Mouse (Mus musculus): ENCODE results near the gene Erbb4.
A peak's percentile ranks its signal among the peaks of the same experiment; 100 is the strongest.

The Erbb4 gene

DNA sequence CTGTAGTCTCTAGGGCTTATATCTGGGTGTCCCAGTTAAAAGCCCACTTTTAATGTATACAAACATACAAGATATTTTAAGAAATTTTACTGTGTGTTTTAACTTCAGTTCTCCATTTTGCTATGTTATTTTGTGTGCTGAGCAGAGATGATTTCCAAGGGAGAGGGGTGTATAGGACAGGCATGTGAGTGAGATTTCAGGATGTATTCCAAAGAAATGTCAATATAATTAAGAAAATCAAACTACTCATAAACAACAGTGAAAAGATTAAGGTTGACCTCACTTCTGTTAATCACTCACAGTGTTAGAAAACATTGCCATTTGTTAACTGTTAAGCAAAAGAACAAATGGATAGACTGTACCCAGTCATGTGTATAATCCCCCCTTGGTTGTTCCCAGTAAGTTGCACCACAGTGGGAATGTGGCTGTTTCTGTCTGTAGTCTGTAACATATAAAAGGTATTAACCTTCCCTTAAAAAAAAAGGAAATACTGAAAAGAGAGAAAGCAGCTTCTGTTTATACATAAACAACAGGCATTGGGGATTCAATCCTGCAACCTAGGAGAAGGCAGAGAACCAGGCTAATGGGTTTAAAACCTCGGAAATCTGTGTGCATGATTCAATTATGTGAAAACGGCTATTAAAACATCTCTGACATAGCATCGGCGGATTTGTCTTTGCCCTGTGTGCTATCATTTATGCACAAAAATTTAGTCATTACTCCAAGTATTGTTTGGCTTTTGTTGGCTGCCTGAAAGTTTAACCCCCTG lies 84.5 kb downstream of the Erbb4 start:
- no peak for DNase-seq

DNA sequence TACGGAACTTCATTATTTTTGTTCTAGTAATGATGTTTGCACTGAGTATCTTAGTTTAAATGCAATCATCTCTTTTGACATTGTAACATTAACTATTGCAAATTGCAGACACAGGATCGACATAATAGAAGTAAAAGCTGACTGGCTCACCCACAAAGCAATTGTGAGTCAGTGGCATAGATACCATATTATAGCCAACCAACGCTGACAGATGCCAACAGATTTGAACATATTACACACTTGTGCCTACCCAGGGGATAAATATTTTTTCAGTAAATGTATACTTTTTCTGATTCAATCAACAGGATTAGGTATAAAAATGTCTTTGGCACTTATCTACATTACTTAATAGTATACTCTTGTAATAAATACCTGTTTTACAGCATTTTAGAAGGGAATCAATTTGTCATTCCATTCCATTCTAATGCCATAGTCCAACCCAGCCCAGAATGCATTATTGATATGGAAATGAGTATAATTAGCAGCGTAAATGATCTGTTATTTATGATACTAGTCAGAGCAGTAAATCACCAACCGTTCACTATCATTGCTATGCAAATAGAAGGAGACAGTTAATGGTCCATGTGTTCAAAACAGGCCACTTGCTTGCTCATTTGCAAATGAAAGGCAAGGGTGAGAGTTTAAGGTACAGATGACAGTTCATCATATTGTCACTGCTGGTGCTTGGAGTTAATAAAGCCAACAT lies 97.9 kb downstream of the Erbb4 start:
- DNase-seq = no peak

DNA sequence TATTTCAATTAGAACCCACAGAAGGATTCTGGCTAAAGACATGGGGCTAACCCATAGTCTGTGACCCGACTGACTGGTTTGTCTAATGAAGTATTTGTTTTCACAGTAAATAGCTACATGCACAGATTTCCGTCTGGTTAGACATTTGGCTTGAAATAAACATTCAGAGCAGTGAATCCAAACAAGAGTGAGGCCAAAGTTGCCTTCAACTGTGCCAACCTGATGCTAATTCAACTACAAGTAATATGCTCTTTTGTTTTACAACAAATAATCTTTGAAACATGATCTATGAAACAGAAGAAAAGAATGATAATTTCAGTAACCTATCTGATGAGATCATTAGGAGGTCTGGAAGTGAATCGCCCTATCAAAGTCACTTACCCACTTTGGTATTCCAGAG lies 106.5 kb downstream of the Erbb4 start:
- no peak for DNase-seq

DNA sequence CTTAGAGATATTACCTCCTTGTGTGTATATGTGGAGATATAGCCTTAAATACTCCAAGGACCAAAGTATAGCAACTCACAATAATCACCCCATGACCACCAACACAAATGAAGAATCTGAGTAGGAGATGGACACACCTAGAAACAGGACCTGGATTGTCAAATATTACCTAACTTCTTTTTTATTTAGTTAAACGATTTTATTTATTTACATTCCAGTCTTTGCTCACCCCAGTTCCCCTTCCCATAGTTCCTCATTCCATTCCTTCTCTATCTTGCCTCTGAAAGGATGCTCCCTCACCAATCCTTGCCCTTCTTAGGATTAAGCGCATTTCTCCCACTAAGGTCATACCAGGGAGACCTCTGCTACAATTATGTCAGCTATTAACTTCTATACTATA lies 128.6 kb downstream of the Erbb4 start:
- DNase-seq = no peak

DNA sequence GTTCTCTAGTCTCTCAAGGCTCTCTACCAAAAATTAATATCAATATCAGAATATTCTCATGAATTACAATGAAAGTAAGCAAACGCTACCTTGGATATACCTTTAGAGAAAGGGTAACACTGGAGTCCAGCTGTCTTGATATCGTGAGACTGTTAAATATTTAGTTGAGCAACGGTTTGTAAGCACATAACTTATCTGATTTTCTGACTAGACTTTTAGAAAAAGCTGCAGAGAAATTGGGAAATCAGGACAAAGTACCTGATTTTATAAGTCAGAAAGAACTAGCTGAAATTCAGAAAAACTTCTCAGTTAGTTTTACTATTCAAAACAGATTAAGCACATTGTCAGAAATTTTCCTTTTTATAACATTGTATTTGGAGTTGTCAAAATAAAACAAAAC lies 129.3 kb downstream of the Erbb4 start:
- DNase-seq = no peak

DNA sequence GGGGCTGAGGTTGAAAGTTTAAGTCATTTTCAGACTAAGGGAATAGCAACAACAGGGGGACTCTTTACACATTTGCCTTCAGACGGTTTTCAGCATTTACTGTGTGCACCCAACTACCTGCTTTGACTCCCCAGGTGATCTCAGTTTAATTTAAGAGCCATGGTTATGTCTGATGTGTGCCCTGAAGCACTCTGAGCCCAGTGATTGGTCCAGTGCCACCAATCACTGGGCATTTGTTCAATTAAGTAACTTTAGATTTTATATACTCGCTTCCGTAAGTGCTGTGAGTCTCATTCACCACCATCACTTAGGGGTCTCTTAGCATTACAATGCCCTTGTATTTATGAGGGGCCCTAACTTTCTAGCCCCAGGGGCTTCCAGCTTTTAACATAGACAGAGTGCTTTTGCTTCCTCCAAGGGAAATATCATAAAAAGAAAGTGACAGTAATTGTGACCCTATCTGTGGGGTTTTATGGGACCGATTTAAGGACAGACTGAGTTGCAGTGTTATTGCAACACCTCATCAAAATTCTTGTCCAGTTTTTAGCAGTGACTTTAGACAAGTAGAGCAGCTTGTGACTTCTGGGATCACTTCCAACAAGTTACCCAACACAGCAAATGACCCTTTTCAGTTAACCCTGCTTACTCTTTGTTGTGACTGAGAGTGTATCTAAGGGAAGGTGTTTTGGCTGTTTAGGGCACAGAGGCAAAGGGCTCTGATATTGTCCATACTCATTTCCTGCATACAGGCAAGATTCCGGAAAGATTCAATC lies 134.3 kb downstream of the Erbb4 start:
- DNase-seq = no peak

DNA sequence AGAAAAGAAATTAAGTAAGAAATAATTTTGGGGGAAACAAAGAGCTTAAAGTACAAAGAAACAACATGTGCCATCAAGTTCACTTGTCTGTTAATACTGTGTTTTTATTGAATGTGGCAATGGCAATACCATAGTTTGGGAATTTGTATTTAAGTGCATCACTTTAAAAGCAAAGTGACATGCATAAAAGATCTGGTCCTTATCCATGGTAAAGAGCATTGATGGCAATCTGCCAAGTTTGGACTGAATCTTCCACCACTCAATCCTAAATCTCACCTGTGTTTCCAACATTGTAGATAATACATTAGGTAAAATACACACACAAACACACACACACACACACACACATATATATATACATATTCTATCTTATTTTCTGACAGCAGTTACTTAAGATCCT lies 143.7 kb downstream of the Erbb4 start:
- DNase-seq = no peak

DNA sequence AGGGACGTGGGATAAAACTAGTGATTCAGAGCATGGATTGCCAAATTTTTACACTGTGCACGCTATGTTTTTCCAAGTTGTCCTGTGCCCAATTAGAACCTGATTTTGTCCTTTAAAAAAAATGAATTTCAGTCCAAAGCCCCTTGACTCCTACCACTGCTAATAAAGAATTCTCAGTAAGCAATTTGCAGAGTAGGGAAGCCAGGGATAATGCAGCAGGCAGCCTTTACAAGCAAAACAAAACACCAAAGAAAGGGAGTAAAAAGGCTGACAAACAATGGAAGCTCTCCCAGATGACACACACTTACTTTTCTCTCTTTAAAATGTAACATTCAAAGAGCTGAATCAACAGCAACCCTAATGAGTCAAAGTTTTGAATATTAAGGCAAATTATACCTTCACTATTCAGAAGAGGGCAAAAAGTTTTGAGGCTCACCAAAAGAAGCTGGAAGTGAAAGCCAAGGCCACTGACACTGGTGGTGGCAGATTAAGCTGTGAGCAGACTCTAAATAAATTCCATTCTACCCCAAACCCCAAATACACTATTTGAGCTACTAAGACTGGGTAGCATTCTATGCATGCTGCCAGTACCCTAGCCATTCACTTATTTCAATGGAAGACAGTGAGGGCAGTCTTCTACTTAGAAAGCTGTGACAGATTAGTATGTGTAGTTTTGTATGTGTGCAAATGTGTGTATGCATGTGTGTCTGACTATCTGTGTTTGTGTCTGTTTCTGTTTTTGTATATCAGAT lies 146.3 kb downstream of the Erbb4 start:
- no peak for DNase-seq

DNA sequence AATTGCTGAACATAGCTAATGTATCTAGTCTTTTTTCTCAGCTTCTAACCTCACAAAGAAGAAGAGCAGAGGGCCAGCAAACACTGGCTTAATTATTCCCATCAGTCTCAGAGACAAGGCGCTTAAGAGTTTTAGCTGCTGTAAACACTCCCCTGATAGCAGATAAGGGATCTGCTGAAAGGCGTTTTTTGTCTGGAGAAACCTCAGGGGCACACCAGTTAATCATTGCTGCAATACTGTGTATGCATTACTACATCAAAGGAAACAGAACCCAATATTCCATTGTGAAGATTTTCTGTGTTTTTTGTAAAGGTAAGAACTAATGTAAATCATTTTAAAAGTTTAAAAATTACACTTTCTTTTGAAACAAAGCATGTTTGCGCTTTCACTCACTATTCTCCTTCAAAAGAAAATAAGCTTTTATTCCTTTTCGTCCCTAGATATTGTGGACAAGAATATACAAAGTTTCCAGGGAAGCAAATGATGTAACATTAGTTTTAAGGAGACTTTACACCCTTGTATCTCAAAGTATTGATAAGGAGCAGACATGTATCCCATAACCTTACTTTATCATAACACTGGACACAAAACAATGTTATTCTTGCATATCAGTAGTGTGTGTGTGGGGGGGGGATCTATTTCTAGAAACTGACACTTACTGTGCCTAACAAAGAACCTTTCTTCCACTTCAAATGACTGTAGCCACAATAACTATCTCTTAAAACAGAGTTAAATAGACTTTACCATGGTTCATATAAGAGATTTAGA lies 150.9 kb downstream of the Erbb4 start:
- DNase-seq = no peak

DNA sequence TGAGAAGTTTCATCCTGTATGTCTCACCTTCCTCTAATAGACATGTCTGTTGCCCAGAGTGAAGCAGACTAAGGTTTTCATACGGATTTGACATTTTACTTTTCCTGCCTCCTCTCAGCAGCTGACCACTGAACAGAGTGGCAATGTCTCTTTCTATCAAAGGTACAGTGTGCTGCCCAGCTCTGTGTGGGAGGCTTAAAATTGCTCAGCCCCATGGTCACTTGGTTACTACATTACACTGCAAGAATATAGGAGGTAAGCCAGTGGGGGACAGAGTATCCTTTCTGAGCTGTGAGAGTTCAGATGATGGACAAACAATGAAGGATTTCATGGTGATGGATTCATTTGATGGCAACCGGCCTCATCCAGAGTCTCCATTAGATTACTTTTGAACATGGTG lies 152.4 kb downstream of the Erbb4 start:
- no peak for DNase-seq

DNA sequence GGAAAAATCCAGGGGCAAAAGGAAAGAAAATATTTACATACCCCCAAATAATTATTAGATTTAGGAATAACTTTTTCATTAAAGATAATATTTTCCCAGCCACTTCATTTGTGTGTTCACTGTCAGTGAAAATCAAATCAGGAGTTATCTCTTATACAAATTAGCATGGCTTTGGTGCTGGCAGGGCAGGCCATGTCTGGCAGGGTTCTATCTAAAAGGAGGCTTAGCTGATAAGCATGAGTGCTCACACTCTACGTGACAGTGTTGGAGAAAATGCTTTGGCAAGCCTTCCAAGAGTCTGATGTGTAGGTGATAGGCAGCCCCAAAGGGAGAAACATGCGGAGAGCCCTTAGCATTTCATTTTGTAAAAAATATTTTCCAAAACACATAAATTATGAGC lies 164.7 kb downstream of the Erbb4 start:
- no peak for DNase-seq

DNA sequence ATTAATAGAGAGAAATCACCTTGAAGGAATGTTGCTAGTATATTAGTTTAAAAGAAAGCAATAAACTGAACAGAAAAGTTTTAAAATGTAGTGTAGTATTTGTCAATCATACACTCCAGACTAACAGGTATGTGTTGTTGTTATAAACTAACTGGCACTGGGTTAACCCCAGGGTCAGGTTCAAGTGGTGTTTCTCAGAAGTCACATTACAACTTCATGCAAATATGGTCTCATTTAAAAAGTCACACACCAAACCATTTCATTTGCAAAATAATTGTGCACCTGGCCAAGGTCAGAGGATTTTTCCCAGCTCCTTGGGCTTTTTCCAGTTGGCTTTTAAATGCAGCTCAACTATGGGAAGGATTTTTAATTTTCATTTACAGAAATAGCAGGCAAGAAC lies 173.1 kb downstream of the Erbb4 start:
- no peak for DNase-seq

DNA sequence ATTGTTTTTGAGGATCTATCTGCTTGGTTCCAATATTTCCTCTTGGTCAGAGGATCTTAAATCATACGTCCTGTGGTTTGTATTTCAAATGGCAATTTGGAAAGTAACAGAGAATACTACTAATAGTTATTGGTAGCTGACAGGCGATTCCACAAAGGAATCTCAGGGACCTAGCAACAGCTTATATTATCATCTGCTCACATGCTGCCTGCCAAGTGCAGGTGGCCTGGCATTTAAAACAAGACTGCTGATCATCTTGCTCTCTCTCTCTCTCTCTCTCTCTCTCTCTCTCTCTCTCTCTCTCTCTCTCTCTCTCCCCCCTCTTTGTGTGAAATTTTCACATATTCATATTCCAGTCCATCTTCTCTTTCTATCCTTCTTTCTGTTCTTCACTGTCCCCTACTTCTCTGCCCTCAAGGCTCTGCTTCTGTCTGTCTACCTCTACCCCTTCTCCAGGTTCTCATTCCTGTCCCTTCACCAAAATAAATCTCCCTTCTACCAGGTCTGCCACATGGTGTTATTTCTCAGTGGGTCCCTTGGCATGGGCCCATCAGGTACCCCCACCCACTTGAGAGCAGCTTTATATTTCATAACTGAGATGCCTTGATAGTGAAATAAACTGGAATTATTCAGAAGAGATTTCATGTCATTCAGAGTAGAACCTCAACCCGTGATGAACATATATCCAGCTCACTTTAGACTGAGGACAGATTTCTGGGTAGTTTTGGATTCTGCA lies 174.4 kb downstream of the Erbb4 start:
- DNase-seq = peak; percentile 31

DNA sequence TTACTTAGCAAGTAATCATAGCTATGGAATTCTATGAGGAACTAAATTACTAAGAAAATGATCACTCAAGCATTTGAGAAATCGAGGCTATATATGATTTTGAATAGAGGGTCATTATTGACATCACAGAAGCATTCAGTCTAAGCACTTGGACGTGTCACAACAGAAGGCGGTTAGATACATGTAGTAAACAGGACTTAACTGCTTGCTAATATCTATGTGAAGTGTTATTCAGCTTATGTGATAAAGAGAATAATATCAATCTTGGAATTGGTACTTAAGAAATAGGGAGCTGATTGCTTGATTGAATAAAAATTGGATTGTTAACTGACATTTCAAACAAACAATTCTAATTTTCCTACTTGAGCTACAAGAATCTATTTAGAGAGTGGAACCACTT lies 190.0 kb downstream of the Erbb4 start:
- no peak for DNase-seq

DNA sequence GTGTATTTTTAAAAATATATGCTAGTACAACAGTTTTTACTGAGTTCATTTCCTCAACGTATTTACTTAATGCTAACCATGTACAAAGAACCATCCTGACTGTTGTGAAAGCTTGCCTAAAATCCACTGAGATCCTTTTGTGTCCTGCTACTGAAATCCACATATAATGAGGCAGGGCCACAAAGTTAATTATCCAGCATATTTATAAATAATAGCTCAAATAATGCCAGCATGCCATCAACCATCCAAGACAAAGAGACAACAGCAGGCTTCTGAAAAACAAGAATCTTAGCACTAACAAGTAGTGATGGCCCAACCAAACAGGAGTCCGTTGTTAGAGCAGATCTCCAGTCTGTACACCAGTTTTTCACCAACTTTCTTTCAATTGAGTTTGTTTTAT lies 215.8 kb downstream of the Erbb4 start:
- no peak for DNase-seq

DNA sequence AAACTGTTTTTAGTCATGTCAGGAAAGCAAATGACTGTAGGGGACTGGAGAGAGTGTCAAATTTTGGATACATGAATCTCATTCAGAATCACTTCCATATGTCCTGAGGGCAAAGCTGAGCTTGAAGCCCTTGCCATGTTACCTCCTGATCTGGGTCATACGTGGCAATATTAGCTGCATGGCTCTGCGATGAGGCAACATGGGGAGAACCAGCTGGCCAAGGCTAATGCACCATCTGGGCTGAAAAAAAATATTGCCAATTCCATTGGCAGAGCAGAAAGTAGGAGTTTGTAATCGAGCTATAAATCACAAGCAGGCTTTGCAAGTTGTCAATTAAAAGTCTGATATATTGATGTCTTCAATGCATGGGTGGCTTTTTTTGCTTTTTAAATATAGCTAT lies 221.0 kb downstream of the Erbb4 start:
- peak; percentile 89 for DNase-seq

DNA sequence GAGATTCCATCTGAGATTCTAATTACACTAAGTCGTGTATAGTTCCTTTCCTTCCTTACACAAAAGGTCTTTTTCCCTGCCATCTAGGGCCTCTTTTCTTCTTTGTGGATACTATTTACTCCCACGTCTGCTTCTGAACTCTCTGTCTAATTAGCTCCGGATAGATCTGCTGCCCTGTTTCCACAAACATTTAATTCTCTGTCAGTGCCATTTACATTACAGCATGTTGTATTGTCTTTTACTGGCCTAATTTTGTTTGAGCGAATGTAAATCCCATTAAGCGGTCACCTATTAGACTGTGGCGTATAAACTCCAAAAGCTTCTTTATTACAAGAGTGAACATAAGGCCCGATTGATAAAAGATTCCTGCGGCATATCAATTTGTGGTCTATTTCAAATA lies 232.9 kb downstream of the Erbb4 start:
- DNase-seq = no peak

DNA sequence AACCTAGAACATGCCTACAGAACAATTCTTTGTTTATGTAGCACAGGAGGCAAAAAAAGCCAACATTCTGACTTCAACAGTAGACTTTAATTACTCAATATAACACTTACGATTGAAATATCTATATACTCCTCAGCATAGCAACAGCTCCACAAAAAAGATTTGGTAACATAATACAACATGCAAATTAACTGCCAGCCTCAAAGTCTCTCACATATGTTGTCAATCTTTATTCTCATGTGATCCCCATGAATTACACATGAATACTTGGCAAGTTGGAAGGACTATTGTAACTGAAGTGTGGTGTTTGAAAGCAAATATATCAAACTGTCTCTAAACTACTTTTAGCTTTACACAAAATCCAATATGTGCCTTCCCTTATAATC lies 234.2 kb downstream of the Erbb4 start:
- no peak for DNase-seq

DNA sequence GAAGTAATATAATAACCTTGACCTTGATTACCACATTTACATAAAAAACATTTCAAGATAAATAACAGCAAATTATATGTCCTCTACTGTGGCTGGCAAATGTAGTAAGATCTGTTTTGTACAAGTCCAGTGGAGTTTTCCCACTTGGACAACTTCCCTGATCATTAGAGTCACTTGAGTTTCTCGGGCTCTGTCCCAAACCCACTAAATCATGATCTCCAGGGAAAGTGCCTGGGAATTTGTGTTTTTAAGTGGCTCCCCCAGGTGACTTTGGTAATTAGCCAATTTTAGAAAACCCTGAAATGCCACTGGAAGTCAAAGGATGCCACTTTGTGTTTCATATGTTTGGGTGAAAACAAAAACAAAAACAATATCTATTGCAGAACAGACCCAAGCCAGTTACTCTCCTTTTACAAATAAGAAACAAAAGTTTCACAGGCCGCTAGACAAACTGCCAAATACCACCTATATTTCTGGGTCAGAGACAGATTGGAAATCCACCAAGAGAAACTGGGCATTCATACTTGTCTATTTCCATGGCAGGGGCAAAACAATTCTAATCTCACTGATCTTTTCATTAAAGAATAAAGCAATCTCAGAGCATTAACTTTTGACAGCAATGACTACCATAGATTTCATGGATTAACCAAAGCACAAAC lies 234.8 kb downstream of the Erbb4 start:
- DNase-seq = no peak

DNA sequence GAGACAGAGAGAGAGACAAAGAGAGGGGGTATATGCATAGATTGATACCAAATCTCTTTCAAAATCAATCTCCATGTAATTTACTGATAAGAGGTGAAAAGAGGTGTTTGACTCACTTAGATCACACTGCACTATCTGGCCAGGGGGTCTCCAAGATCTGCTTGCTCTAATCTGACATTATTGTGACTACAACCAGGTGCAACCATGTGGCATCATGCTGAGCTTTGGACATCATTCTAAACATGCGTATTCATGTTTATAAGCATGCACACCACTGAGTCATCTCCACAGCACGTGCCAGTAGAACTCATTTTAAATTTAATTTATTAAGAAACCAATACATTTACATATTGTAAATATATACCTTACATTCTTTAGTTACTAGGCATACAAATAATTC lies 247.5 kb downstream of the Erbb4 start:
- DNase-seq = no peak

DNA sequence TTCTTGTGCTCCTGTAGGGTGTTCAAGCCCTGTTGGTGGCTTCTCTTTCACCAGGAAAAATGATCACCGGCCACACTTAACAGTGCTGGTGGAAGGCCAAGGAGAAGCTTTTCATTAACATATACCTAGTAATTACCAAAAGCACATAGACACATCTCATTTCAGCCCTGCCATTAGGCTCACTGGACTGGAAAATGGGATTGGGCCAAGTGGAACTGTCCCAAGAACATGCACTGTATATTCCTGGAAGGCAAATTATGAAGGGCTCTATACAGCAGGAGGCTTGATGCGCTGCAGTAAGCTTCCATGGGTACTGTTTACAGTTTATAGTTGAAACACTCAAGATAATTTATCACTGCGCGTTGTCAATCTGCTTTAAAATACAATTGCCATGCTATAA lies 248.4 kb downstream of the Erbb4 start:
- peak; percentile 16 for DNase-seq

Measured in cerebellum, adult 9-11 months (tissue).